Mouse (Mus musculus): ENCODE data around the gene Taok2. TPM values are rescaled to one million over a fixed set of nuclear protein-coding genes. Genes with fewer than 3 reads are reported as not detected.

Gene Taok2
- polyA plus RNA-seq, 1 experiment, result 97.0 TPM

DNA sequence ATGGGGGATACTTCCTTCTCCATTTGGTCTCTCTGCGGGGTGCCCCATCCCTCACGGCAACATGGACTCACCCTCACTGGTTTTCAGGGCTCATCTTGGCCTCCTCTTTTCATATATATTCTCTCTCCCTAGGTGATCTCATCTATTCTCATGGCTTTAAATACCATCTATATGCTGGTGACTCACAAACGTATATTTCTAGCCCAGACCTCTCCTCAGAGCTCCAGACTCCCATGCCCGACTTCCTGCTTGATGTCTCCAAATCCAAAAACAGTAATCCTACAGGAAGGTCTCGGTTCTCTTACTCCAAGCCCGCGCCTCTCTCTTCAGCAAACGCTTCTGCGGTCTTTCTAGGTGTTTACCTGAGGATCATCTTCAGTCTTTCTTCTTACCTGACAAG, 41.2 kb downstream of the Taok2 start:
- DNase-seq (ENCODE audit: low read depth in 1 of 2, low spot score in 2 of 2), result no peak
- WGBS, result 65% methylated on average over 9 of the region's 9 CpGs
- no peak overlapping the region for H3K27ac ChIP-seq (ENCODE audit: insufficient read depth, low read length)
- peaks cover 9% of the 10 kb centered on the region for H3K27me3 ChIP-seq (ENCODE audit: control insufficient read depth, insufficient read depth, low read length)
- TF ChIP-seq POLR2A (IDR thresholded peaks at IDR 0.05; ENCODE audit: low read depth, low read length) (no peak), CTCF (IDR thresholded peaks at IDR 0.05; ENCODE audit: extremely low read depth, insufficient read depth, insufficient read length, insufficient replicate concordance) (no peak)
- no peaks in the 10 kb centered on the region for H3K36me3 ChIP-seq (ENCODE audit: control insufficient read depth, insufficient read depth, low read length)
- H3K4me3 ChIP-seq (ENCODE audit: extremely low read depth, insufficient read depth, insufficient read length), result no peak overlapping the region
- peaks cover 7% of the 10 kb centered on the region; the same call in 1 of the 2 replicates for H3K4me1 ChIP-seq (ENCODE audit: control insufficient read depth, insufficient read depth, insufficient read length)

DNA sequence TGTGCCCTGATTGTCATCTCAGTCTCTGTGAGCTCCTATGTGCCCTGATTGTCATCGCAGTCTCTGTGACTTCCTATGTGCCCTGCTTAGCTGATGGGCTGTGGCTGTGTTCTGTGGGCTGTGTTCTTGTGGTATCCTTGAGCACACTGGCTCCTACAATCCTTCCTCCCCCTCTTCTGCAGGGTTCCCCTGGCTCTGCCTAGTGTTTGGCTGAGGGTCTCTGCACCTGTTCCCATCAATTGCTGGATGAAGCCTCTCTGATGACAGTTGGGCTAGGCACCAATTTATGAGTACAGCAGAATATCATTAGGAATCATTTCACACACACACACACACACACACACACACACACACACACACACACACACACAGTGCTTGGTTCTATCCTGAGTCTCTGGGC, 51.2 kb downstream of the Taok2 start:
- Histone ChIP-seq H3K36me3 (ENCODE audit: control insufficient read depth, insufficient read depth, low read length) (no peaks in the 10 kb centered on the region), H3K27me3 (ENCODE audit: control insufficient read depth, insufficient read depth, low read length) (no peaks in the 10 kb centered on the region), H3K4me1 (ENCODE audit: control insufficient read depth, insufficient read depth, insufficient read length) (0 out of 2 replicates have a peak, but pooled peaks cover 2% of the 10 kb centered on the region), H3K4me3 (ENCODE audit: extremely low read depth, insufficient read depth, insufficient read length) (no peak overlapping the region), H3K27ac (ENCODE audit: insufficient read depth, low read length) (no peak overlapping the region)
- DNase-seq (ENCODE audit: low read depth in 1 of 2, low spot score in 2 of 2), result no peak
- TF ChIP-seq POLR2A (IDR thresholded peaks at IDR 0.05; ENCODE audit: low read depth, low read length), result no peak
- no peak for TF ChIP-seq CTCF (IDR thresholded peaks at IDR 0.05; ENCODE audit: extremely low read depth, insufficient read depth, insufficient read length, insufficient replicate concordance)
- WGBS, result 100% methylated on average over 1 of the region's 1 CpGs

DNA sequence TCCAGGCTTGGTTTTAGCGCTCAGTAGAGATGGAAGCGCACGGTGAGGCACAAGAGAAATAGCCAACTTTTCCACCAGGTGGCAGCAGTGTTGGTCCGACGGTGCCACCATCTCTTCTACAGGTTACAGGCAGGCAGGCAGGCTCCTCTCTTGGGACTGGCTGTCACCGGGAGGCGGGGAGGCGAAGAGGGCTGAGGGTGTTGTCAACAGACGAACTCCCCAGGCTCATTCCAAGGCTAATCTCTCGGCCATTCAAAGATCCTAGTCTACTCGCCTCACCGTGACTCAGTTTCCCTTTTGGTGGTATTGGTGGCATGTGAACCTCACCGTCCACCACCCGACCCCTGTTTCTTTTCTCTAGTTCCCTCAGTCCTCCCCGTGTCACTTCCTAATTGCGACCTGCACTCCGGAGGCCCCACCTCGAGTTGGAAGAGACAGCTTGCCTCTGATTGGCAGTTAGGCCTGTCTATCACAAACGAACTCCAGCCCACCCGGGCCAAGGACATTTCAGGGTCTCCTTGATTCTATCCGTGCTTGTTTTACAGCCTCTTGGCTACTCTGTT, 52.4 kb downstream of the Taok2 start:
- Histone ChIP-seq H3K27ac (ENCODE audit: insufficient read depth, low read length) (no peak overlapping the region), H3K27me3 (ENCODE audit: control insufficient read depth, insufficient read depth, low read length) (no peaks in the 10 kb centered on the region), H3K4me3 (ENCODE audit: extremely low read depth, insufficient read depth, insufficient read length) (peak overlapping the region; percentile 25; the same call in 1 of the 2 replicates), H3K4me1 (ENCODE audit: control insufficient read depth, insufficient read depth, insufficient read length) (0 out of 2 replicates have a peak, but pooled peaks cover 2% of the 10 kb centered on the region), H3K36me3 (ENCODE audit: control insufficient read depth, insufficient read depth, low read length) (no peaks in the 10 kb centered on the region)
- 2% methylated on average over 21 of the region's 21 CpGs for WGBS
- peak; percentile 58 to 74 for DNase-seq (ENCODE audit: low read depth in 1 of 2, low spot score in 2 of 2)
- TF ChIP-seq POLR2A (IDR thresholded peaks at IDR 0.05; ENCODE audit: low read depth, low read length) (no peak), CTCF (IDR thresholded peaks at IDR 0.05; ENCODE audit: extremely low read depth, insufficient read depth, insufficient read length, insufficient replicate concordance) (peak; percentile 86; the same call in 1 of the 2 replicates)

DNA sequence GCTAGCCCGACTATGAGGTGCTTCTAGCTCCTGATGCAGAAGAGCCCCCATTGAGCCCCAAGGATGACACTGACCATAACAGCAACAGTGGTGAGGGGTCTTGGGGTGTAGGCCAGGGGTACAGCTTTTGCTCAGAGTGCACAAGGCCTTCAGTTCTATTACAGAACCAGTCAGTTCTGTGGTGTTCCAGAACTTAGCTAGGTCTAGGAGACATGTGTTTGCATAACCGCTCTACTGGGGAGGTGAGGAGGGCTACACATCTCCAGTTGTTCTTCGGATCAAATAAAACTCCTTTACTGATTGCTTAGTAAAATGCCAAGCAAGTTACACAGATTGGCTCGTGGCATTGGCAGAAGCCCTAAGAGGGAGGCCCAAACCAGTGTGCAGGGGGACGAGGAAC, 53.0 kb downstream of the Taok2 start, which contains the start of gene 4930451I11Rik:
TSS of gene 4930451I11Rik (minus strand) at position 101 of the 400 bp plus-strand sequence.
- Histone ChIP-seq H3K27ac (ENCODE audit: insufficient read depth, low read length) (no peak within 1 kb of the TSS), H3K36me3 (ENCODE audit: control insufficient read depth, insufficient read depth, low read length) (no peaks in the 10 kb centered on the region), H3K4me3 (ENCODE audit: extremely low read depth, insufficient read depth, insufficient read length) (peak within 1 kb of the TSS; percentile 25; the same call in 1 of the 2 replicates), H3K27me3 (ENCODE audit: control insufficient read depth, insufficient read depth, low read length) (no peaks in the 10 kb centered on the region), H3K4me1 (ENCODE audit: control insufficient read depth, insufficient read depth, insufficient read length) (0 out of 2 replicates have a peak, but pooled peaks cover 2% of the 10 kb centered on the region)
- 64% methylated on average over 5 of the region's 5 CpGs for WGBS
- no peak for TF ChIP-seq CTCF (IDR thresholded peaks at IDR 0.05; ENCODE audit: extremely low read depth, insufficient read depth, insufficient read length, insufficient replicate concordance)
- no peak for TF ChIP-seq POLR2A (IDR thresholded peaks at IDR 0.05; ENCODE audit: low read depth, low read length)
- DNase-seq (ENCODE audit: low read depth in 1 of 2, low spot score in 2 of 2), result no peak

DNA sequence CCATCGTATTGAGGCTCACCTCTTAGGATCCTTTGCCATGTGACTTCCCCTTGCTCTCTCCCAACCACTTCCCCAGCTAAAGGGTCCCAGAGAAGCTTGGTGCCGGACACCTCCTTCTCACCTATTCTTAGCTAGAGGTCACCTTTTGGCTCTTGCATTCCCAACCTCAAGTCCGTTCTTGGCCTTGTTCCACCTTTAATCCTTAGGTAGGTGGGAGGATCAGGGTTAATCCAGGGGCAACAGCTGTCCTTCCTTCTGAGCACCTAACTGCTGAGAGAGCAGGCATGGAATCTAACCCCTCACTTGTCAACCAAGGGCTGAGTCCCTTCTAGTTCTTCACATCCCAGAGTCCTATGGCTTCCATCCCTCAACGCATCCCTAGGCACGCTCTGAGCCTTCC, 58.6 kb downstream of the Taok2 start:
- 71% methylated on average over 5 of the region's 5 CpGs for WGBS
- Histone ChIP-seq H3K4me1 (ENCODE audit: control insufficient read depth, insufficient read depth, insufficient read length) (no peaks in the 10 kb centered on the region), H3K27me3 (ENCODE audit: control insufficient read depth, insufficient read depth, low read length) (peaks cover 2% of the 10 kb centered on the region; the same call in 1 of the 2 replicates), H3K27ac (ENCODE audit: insufficient read depth, low read length) (no peak overlapping the region), H3K4me3 (ENCODE audit: extremely low read depth, insufficient read depth, insufficient read length) (no peak overlapping the region), H3K36me3 (ENCODE audit: control insufficient read depth, insufficient read depth, low read length) (no peaks in the 10 kb centered on the region)
- no peak for DNase-seq (ENCODE audit: low read depth in 1 of 2, low spot score in 2 of 2)
- TF ChIP-seq POLR2A (IDR thresholded peaks at IDR 0.05; ENCODE audit: low read depth, low read length) (no peak), CTCF (IDR thresholded peaks at IDR 0.05; ENCODE audit: extremely low read depth, insufficient read depth, insufficient read length, insufficient replicate concordance) (no peak)

DNA sequence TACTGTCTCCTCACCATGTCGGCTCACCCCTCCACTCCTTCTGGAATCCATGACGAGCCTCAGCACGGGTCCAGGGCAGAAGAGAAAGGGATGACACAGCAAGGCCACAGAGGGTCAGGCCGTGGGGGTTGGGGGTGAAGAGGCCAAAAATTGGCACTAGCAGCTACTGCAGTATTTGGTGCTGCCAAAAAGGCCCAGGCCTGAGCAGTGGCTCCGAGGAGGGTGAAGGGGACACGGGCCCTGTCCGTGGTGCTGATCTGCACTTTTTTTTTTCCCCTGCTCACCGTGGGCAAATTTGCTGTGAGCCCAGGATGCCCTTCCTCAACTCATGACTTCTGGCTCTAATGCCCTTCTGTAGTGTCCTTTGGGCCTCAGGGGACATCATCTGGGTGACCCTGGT, 59.1 kb downstream of the Taok2 start:
- no peak for DNase-seq (ENCODE audit: low read depth in 1 of 2, low spot score in 2 of 2)
- H3K4me3 ChIP-seq (ENCODE audit: extremely low read depth, insufficient read depth, insufficient read length), result no peak overlapping the region
- peaks cover 2% of the 10 kb centered on the region; the same call in 1 of the 2 replicates for H3K27me3 ChIP-seq (ENCODE audit: control insufficient read depth, insufficient read depth, low read length)
- WGBS, result 32% methylated on average over 8 of the region's 8 CpGs
- H3K27ac ChIP-seq (ENCODE audit: insufficient read depth, low read length), result no peak overlapping the region
- no peaks in the 10 kb centered on the region for H3K4me1 ChIP-seq (ENCODE audit: control insufficient read depth, insufficient read depth, insufficient read length)
- TF ChIP-seq CTCF (IDR thresholded peaks at IDR 0.05; ENCODE audit: extremely low read depth, insufficient read depth, insufficient read length, insufficient replicate concordance) (no peak), POLR2A (IDR thresholded peaks at IDR 0.05; ENCODE audit: low read depth, low read length) (no peak)
- no peaks in the 10 kb centered on the region for H3K36me3 ChIP-seq (ENCODE audit: control insufficient read depth, insufficient read depth, low read length)

DNA sequence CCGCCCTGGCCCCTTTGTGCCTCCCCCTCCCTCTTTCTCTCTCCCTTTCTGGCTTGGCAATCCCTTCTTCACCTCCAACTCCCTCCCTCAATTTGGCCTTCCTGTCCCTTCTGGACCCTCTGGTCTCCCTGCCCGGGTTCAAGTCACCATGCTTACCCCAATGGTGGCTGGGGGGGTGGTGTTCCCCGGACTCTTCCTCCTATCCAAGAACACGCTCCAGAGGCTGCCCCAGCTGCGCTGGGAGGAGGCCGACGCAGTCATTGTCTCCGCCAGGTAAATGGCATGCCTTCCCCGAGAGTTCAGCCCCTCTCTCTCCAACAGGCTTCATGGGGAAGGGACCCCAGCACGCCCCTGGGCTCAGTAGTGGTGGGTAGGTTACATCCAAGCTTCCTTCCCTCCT, 60.6 kb downstream of the Taok2 start:
- Histone ChIP-seq H3K4me1 (ENCODE audit: control insufficient read depth, insufficient read depth, insufficient read length) (no peaks in the 10 kb centered on the region), H3K27ac (ENCODE audit: insufficient read depth, low read length) (no peak overlapping the region), H3K4me3 (ENCODE audit: extremely low read depth, insufficient read depth, insufficient read length) (no peak overlapping the region), H3K27me3 (ENCODE audit: control insufficient read depth, insufficient read depth, low read length) (peaks cover 2% of the 10 kb centered on the region; the same call in 1 of the 2 replicates), H3K36me3 (ENCODE audit: control insufficient read depth, insufficient read depth, low read length) (no peaks in the 10 kb centered on the region)
- TF ChIP-seq POLR2A (IDR thresholded peaks at IDR 0.05; ENCODE audit: low read depth, low read length), result no peak
- TF ChIP-seq CTCF (IDR thresholded peaks at IDR 0.05; ENCODE audit: extremely low read depth, insufficient read depth, insufficient read length, insufficient replicate concordance), result no peak
- 36% methylated on average over 10 of the region's 10 CpGs for WGBS
- DNase-seq (ENCODE audit: low read depth in 1 of 2, low spot score in 2 of 2), result no peak
